Mouse (Mus musculus): Measurements from ENCODE around the gene Gm973.

Gene Gm973

GRCm38 (mm10) chr1:59541271-59542020 lies 25.4 kb downstream of the Gm973 start:
- DNase-seq (ENCODE audit: low read depth, low spot score), result no peak

- DNase-seq (ENCODE audit: low read depth, low spot score), result no peak
Observed at GRCm38 (mm10) chr1:59542231-59542630, 26.2 kb downstream of the Gm973 start.

- no peak for DNase-seq (ENCODE audit: low read depth, low spot score)
Observed at GRCm38 (mm10) chr1:59543911-59544310, 27.8 kb downstream of the Gm973 start.

- no peak for DNase-seq (ENCODE audit: low read depth, low spot score)
Observed at GRCm38 (mm10) chr1:59548486-59548885, 32.4 kb downstream of the Gm973 start.

- DNase-seq (ENCODE audit: low read depth, low spot score), result no peak
Observed at GRCm38 (mm10) chr1:59549036-59549675, 33.1 kb downstream of the Gm973 start.

- no peak for DNase-seq (ENCODE audit: low read depth, low spot score)
Observed at GRCm38 (mm10) chr1:59550227-59550626, 34.2 kb downstream of the Gm973 start.

GRCm38 (mm10) chr1:59550996-59551395 lies 34.9 kb downstream of the Gm973 start:
- no peak for DNase-seq (ENCODE audit: low read depth, low spot score)

- no peak for DNase-seq (ENCODE audit: low read depth, low spot score)
Observed at GRCm38 (mm10) chr1:59553708-59554107, 37.6 kb downstream of the Gm973 start.

GRCm38 (mm10) chr1:59563581-59563980 lies 47.5 kb downstream of the Gm973 start:
- no peak for DNase-seq (ENCODE audit: low read depth, low spot score)

GRCm38 (mm10) chr1:59565804-59566203 lies 49.7 kb downstream of the Gm973 start:
- DNase-seq (ENCODE audit: low read depth, low spot score), result no peak

GRCm38 (mm10) chr1:59566281-59566680 lies 50.2 kb downstream of the Gm973 start:
- no peak for DNase-seq (ENCODE audit: low read depth, low spot score)

- DNase-seq (ENCODE audit: low read depth, low spot score), result no peak
Observed at GRCm38 (mm10) chr1:59566926-59567325, 50.9 kb downstream of the Gm973 start.

- no peak for DNase-seq (ENCODE audit: low read depth, low spot score)
Observed at GRCm38 (mm10) chr1:59567521-59567920, 51.5 kb downstream of the Gm973 start.

GRCm38 (mm10) chr1:59568283-59568682 lies 52.2 kb downstream of the Gm973 start:
- DNase-seq (ENCODE audit: low read depth, low spot score), result no peak

- no peak for DNase-seq (ENCODE audit: low read depth, low spot score)
Observed at GRCm38 (mm10) chr1:59569301-59569700, 53.2 kb downstream of the Gm973 start.

- DNase-seq (ENCODE audit: low read depth, low spot score), result no peak
Observed at GRCm38 (mm10) chr1:59570767-59571166, 54.7 kb downstream of the Gm973 start.

GRCm38 (mm10) chr1:59571502-59571901 lies 55.4 kb downstream of the Gm973 start:
- no peak for DNase-seq (ENCODE audit: low read depth, low spot score)

- DNase-seq (ENCODE audit: low read depth, low spot score), result no peak
Observed at GRCm38 (mm10) chr1:59573843-59574242, 57.8 kb downstream of the Gm973 start.

GRCm38 (mm10) chr1:59574262-59575187 lies 58.5 kb downstream of the Gm973 start:
- DNase-seq (ENCODE audit: low read depth, low spot score), result no peak

GRCm38 (mm10) chr1:59578770-59579169 lies 62.7 kb downstream of the Gm973 start:
- DNase-seq (ENCODE audit: low read depth, low spot score), result no peak

- no peak for DNase-seq (ENCODE audit: low read depth, low spot score)
Observed at GRCm38 (mm10) chr1:59579327-59579726, 63.3 kb downstream of the Gm973 start.

GRCm38 (mm10) chr1:59580131-59580751 lies 64.2 kb downstream of the Gm973 start:
- DNase-seq (ENCODE audit: low read depth, low spot score), result no peak
